Mouse (Mus musculus) left cerebral cortex, adult 2 months (tissue): Measurements from ENCODE around the gene Slc10a1. TPM values are rescaled to one million over a fixed set of nuclear protein-coding genes. Genes with fewer than 3 reads are reported as not detected.

ENCODE experiments used
- DNase-seq, 2 experiments: peaks; one replicate each; pipeline ENCODE4 v3.0.0; 2021 to 2022; ENCODE audit warnings: low spot score in 2 of 2, mixed read lengths in 1 of 2; ENCODE audit errors: extremely low spot score in 1 of 2
- H3K27ac ChIP-seq: fragments of 200-600 bp; 2 replicates; pipeline ENCODE4 v1.8.1; 2022
- H3K4me3 ChIP-seq: fragments of 200-600 bp; 2 replicates; pipeline ENCODE4 v1.8.1; 2022
- CTCF ChIP-seq: fragments of 200-600 bp; IDR thresholded peaks from 2 replicates; pipeline ENCODE4 v1.8.1; 2022; ENCODE audit warnings: antibody characterized with exemption, mild to moderate bottlenecking, moderate library complexity
- intact Hi-C: fragments of 180-260 bp; cut with DNase I; formaldehyde crosslinking; loops from one replicate; pipeline ENCODE4 v1.15.1; 2025
- total RNA-seq, 2 experiments: library from RNA; stranded (reverse); gene quantifications; 2 replicates each; pipeline ENCODE4 v1.2.3; 2021

Gene Slc10a1
- total RNA-seq, 2 experiments from 2014 or later = not detected

GRCm38 (mm10) chr12:80938642-80939041 lies 29.9 kb downstream of the Slc10a1 start:
- intact Hi-C loops = no loop called here
- Histone ChIP-seq H3K4me3 (no peak overlapping the region), H3K27ac (peak overlapping the region; percentile 9; the same call in 1 of the 2 replicates)
- TF ChIP-seq CTCF = no peak
- no peak for DNase-seq

DNA sequence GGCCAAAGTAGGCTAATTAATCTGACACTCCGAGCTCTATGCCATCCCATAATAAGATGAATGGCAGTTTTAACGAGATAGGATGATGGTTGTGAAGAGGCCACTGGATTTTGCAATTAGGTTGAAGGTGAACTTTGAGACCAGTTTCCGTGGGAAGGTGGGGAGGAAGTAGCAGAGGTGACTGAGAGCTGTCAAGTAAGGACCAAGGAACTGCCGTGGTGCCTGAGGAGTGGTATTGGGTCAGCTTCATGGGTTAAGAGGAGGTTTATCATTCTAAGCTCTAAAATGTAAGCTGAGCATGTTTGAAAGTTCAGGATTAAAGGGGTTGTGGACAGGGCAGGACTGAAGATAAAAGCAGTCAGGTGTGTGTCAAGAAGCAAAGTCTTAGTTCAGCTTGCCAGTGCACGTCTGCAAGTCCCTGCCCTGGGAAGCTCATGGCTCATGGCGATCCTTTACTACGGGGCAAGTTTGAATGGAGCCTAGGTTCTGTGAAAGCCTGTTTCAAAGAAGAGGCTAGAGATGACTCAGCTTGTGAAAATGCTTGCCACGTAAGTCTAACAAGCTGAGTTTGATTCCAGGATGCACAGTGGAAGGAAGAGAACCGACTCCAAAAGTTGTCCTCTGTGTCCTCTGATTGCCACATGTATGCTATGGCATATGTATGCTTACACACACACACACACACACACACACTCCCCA lies 31.0 kb downstream of the Slc10a1 start:
- intact Hi-C loops = no loop called here
- DNase-seq = no peak
- Histone ChIP-seq H3K27ac (no peak overlapping the region), H3K4me3 (no peak overlapping the region)
- no peak for TF ChIP-seq CTCF

DNA sequence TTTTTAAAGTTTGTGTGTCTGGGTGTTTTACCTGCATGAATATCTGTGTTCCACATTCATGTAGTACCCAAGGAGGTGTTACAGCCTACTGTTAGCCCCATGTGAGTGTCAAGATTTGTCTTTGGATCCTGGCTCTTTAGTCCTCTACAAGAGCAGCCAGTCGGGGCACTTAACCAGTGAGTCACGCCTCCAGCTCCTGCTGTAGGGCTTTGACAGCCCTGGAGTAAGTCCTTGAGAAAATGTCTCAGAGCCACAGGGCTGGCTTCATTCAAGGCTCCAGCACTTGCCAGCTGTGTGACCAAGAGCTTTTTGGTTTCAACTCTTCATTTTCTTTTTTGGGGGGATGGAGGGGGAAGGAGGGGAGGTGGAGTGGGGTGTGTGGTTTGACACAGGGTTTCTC lies 31.8 kb downstream of the Slc10a1 start:
- DNase-seq = no peak
- Histone ChIP-seq H3K4me3 (no peak overlapping the region), H3K27ac (no peak overlapping the region)
- intact Hi-C loops = no loop called here
- TF ChIP-seq CTCF = no peak

DNA sequence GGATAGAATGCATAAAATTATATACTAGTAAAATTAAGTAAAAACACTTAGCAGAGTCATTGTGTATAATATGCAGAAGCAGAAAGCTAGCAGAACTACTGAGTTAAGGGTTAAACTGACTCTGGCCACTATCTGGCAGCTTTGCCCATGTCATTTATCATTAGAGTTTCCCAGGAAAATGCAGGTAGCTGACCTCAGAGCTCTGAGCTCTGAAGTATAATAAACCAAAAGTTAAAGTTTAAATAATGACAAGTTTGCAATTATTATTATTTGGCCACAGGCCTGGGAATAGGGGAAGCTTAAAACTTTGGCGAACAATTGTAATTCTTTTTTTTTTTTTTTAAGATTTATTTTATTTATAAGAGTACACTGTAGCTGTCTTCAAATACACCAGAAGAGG lies 35.6 kb downstream of the Slc10a1 start:
- intact Hi-C loops = no loop called here
- TF ChIP-seq CTCF = no peak
- no peak for DNase-seq
- H3K4me3 ChIP-seq = no peak overlapping the region
- H3K27ac ChIP-seq = no peak overlapping the region

DNA sequence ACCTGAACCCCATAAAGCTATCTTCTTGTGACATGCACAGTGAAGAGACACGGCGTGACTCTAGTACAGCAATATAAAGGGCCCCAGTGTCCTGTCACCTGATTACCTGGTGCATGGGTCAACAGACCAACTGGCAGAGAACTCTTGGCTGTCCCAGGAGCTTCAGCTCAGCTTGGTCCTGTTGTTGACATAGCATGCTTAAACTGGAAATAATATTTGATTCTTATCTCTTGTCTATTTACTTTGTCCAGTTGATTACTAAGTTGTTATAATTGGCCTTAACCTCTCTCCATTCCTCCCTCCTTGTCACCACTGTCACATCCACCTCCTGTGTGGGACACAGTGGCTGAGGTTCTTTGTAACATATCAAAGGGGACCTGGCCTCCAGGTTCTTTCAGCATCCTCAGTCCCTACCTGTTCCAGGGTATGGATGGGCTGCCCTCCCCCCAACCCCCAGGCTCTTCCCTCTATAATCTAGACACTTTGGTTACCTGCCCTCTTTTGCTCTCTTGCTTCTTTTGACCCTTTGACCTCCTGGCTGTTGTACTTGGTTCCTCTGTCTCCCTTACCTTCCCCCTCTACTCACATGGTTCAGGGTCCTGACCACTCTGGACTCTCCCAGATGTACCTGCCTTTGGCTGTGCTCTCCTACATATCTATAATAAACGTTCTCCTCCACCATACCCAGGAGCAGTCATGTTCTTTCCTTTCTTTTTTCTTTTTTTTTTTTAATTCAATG lies 36.9 kb downstream of the Slc10a1 start:
- no peak for DNase-seq
- Histone ChIP-seq H3K4me3 (no peak overlapping the region), H3K27ac (no peak overlapping the region)
- intact Hi-C loops = no loop called here
- no peak for TF ChIP-seq CTCF

DNA sequence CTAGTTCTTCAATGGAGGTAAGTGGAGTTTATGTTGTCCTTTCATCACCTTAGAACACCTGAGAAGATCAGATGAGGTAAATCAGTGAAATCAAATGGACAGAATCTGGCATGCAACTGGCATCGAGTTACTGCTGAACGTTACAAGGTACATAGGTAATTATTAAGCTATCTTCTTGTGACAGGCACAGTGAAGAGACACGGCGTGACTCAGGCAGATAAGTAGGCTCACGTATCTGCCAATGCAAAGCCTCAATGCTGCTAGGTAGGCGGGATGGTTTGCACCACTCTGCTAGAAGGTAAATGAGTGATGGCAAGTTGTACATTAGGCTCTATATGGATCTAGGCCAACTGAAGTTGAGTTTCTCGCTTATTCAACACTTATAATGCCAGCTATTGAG lies 38.4 kb downstream of the Slc10a1 start:
- no peak for DNase-seq
- Histone ChIP-seq H3K4me3 (no peak overlapping the region), H3K27ac (no peak overlapping the region)
- intact Hi-C loops = no loop called here
- TF ChIP-seq CTCF = no peak

DNA sequence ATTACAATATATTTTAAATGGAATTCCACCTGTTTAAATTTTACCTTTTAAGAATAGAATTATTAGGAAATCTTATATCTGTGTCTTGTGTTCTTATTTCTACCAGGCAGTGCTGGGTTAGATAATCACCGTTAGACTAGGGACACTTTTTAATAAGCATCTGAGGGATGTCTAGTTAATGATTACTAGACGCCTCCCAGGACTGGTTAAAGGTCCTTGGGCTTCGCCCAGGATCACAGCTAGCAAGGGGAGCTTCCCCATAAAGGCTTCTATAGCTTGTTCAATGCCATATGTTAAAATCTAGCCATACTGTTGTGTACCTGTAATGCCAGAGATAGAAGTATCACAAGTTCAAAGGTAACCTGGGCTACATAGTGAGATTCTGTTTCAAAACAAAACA lies 39.6 kb downstream of the Slc10a1 start:
- no peak overlapping the region for H3K4me3 ChIP-seq
- no peak overlapping the region for H3K27ac ChIP-seq
- no peak for DNase-seq
- intact Hi-C loops = no loop called here
- no peak for TF ChIP-seq CTCF

GRCm38 (mm10) chr12:80927518-80927917 lies 41.0 kb downstream of the Slc10a1 start:
- DNase-seq = no peak
- H3K27ac ChIP-seq = no peak overlapping the region
- intact Hi-C loops = no loop called here

GRCm38 (mm10) chr12:80926550-80926949 lies 42.0 kb downstream of the Slc10a1 start:
- DNase-seq = no peak
- intact Hi-C loops = no loop called here
- Histone ChIP-seq H3K4me3 (no peak overlapping the region), H3K27ac (no peak overlapping the region)
- TF ChIP-seq CTCF = no peak

More at GRCm38 (mm10) chr12:80927518-80927917, 41.0 kb downstream of the Slc10a1 start:
- H3K4me3 ChIP-seq = no peak overlapping the region
- TF ChIP-seq CTCF = no peak

- intact Hi-C loops = no loop called here
- H3K4me3 ChIP-seq = no peak overlapping the region
- H3K27ac ChIP-seq = no peak overlapping the region
- no peak for DNase-seq
- no peak for TF ChIP-seq CTCF
Measured at GRCm38 (mm10) chr12:80925919-80926318, 42.6 kb downstream of the Slc10a1 start.

DNA sequence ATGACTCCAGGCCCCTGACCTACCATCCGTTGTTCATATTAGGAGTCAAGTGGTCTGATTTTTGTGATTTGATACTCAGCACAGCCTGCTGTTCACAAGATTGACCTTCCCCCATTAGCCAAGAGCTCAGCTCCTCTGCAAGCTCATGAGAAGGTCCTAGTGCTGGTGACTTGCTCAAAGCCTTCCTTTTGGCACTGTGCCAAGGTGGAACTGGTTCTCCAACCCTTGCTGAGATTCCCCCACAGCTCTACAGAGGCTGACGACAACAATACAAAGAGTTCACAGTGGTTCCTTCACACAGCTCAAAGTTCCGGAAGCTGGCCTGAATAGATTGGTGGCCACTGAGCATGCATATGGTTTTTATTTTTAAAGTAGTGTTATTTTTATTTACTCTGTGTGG lies 44.3 kb downstream of the Slc10a1 start:
- intact Hi-C loops = no loop called here
- TF ChIP-seq CTCF = no peak
- no peak for DNase-seq

GRCm38 (mm10) chr12:80923602-80924001 lies 44.9 kb downstream of the Slc10a1 start:
- no peak overlapping the region for H3K4me3 ChIP-seq
- intact Hi-C loops = no loop called here
- no peak for DNase-seq
- TF ChIP-seq CTCF = no peak
- H3K27ac ChIP-seq = no peak overlapping the region

More for the DNA sequence above, 44.3 kb downstream of the Slc10a1 start:
- Histone ChIP-seq H3K4me3 (no peak overlapping the region), H3K27ac (no peak overlapping the region)

GRCm38 (mm10) chr12:80922869-80923268 lies 45.6 kb downstream of the Slc10a1 start:
- no peak overlapping the region for H3K27ac ChIP-seq
- intact Hi-C loops = no loop called here
- no peak for TF ChIP-seq CTCF
- peak; percentile 12 to 17 for DNase-seq
- H3K4me3 ChIP-seq = no peak overlapping the region
